Mouse (Mus musculus) small intestine, adult 2 months (tissue): ENCODE results near the gene Dirc2.

Source experiments
- CTCF ChIP-seq: fragments of 200-500 bp; IDR thresholded peaks from 2 replicates; pipeline ENCODE4 v1.5.1; 2012; ENCODE audit warnings: low read depth, mild to moderate bottlenecking, control low read depth, inconsistent platforms, low read length, moderate library complexity, mixed read lengths; ENCODE audit not compliant: insufficient replicate concordance, insufficient read length; ENCODE audit errors: extremely low read depth
- POLR2A ChIP-seq: fragments of 200-500 bp; IDR thresholded peaks from 2 replicates; pipeline ENCODE4 v1.6.1; 2012; ENCODE audit warnings: low read depth, mild to moderate bottlenecking, control low read depth, inconsistent platforms, low read length, moderate library complexity

GRCm38 (mm10) chr16:35707004-35707403 is 62.2 kb downstream of the Dirc2 start:
- TF ChIP-seq CTCF (no peak), POLR2A (no peak)
